Mouse (Mus musculus) intestine, embryonic 16.5 days (tissue): ENCODE measurements around the gene Gm20388. TPM values are rescaled to one million over a fixed set of nuclear protein-coding genes. Genes with fewer than 3 reads are reported as not detected.

Experiments
- ATAC-seq: fragments of 200-750 bp; cut with Nextera tagmentation; 2 replicates; pipeline ENCODE4 v1.8.0; 2017; ENCODE audit warnings: moderate TSS enrichment, moderate library complexity
- H3K27ac ChIP-seq: fragments of 300-500 bp; sonication (generic); 2 replicates; pipeline ENCODE4 v1.5.1; 2014; ENCODE audit warnings: mild to moderate bottlenecking, low read length
- H3K27me3 ChIP-seq: fragments of 300-500 bp; sonication (generic); replicated peaks from 2 replicates; pipeline ENCODE4 v1.6.1; 2014; ENCODE audit warnings: low read length, control low read depth, mixed read lengths; ENCODE audit not compliant: control insufficient read depth, insufficient read depth
- H3K36me3 ChIP-seq: fragments of 300-500 bp; sonication (generic); 2 replicates; pipeline ENCODE4 v1.6.1; 2014; ENCODE audit warnings: low read length, control low read depth; ENCODE audit not compliant: control insufficient read depth, insufficient read depth
- H3K4me1 ChIP-seq: fragments of 300-500 bp; sonication (generic); 2 replicates; pipeline ENCODE4 v1.6.1; 2014; ENCODE audit warnings: low read length, control low read depth, mixed read lengths; ENCODE audit not compliant: control insufficient read depth, insufficient read depth
- H3K4me2 ChIP-seq: fragments of 300-500 bp; sonication (generic); 2 replicates; pipeline ENCODE4 v1.6.1; 2014; ENCODE audit warnings: low read depth, low read length, control low read depth
- H3K4me3 ChIP-seq: fragments of 300-500 bp; sonication (generic); 2 replicates; pipeline ENCODE4 v1.5.1; 2014; ENCODE audit warnings: mild to moderate bottlenecking, low read length
- H3K9ac ChIP-seq: fragments of 300-500 bp; sonication (generic); 2 replicates; pipeline ENCODE4 v1.6.1; 2014; ENCODE audit warnings: low read depth, low read length
- H3K9me3 ChIP-seq: fragments of 300-500 bp; sonication (generic); 2 replicates; pipeline ENCODE4 v1.6.1; 2016; ENCODE audit warnings: low read length, control low read depth; ENCODE audit not compliant: control insufficient read depth
- WGBS: fragments of 180-500 bp; shearing (Covaris S2); extraction: QIAGEN DNeasy Blood & Tissue Kit; methylation state at CpG from one replicate; pipeline ENCODE4 v1.1.7; 2014; 5-methylcytosine and 5-hydroxymethylcytosine counted together
- polyA plus RNA-seq: library from polyadenylated mRNA; unstranded; fragments of >200 nt; fragmentation: Nextera tagmentation; extraction: Ambion mirVana; gene quantifications from 2 replicates; pipeline ENCODE4 v1.2.1, GENCODE M21; 2015

The Gm20388 gene
- polyA plus RNA-seq, 1 experiment from 2014 or later: 5.8 TPM

- no peak for ATAC-seq
- Histone ChIP-seq H3K27ac (no peak overlapping the region), H3K9me3 (no peaks in the 10 kb centered on the region)
Observed at GRCm38 (mm10) chr8:122018046-122018831, 2107.6 kb downstream of the Gm20388 start.

DNA sequence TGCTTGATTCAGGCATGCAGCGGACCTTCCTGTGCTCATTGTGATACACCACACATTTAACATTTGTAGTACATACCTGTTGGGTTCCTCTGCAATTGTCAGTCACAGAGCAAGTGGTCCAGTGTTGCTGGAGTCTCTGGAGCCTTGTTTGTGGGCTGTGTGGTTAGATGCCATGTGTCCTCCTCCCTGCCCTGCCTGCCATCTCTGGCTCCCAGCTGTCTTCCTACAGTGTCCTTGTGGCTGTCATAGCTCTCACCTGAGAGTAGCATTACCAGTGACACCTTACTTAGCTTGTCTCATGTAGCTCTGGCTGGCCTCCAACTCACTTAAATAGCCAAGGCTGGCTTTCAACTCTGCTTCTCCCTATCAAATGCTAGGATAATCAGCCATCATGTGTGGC is 2108.5 kb downstream of the Gm20388 start:
- H3K9ac ChIP-seq: no peak overlapping the region
- no peak overlapping the region for H3K4me2 ChIP-seq
- peaks cover 3% of the 10 kb centered on the region; the same call in 1 of the 2 replicates for H3K4me1 ChIP-seq
- no peaks in the 10 kb centered on the region; the same call in 1 of the 2 replicates for H3K36me3 ChIP-seq
- no peak overlapping the region for H3K4me3 ChIP-seq
- no peak for ATAC-seq
- no peak overlapping the region for H3K27ac ChIP-seq
- no peaks in the 10 kb centered on the region for H3K27me3 ChIP-seq
- 92% methylated on average over 1 of the region's 1 CpGs for WGBS
- H3K9me3 ChIP-seq: no peaks in the 10 kb centered on the region

More at GRCm38 (mm10) chr8:122018046-122018831, 2107.6 kb downstream of the Gm20388 start:
- Histone ChIP-seq H3K4me2 (no peak overlapping the region), H3K27me3 (no peaks in the 10 kb centered on the region), H3K4me1 (peaks cover 3% of the 10 kb centered on the region; the same call in 1 of the 2 replicates), H3K36me3 (no peaks in the 10 kb centered on the region), H3K9ac (no peak overlapping the region), H3K4me3 (no peak overlapping the region)
- WGBS: 66% methylated on average over 22 of the region's 22 CpGs

DNA sequence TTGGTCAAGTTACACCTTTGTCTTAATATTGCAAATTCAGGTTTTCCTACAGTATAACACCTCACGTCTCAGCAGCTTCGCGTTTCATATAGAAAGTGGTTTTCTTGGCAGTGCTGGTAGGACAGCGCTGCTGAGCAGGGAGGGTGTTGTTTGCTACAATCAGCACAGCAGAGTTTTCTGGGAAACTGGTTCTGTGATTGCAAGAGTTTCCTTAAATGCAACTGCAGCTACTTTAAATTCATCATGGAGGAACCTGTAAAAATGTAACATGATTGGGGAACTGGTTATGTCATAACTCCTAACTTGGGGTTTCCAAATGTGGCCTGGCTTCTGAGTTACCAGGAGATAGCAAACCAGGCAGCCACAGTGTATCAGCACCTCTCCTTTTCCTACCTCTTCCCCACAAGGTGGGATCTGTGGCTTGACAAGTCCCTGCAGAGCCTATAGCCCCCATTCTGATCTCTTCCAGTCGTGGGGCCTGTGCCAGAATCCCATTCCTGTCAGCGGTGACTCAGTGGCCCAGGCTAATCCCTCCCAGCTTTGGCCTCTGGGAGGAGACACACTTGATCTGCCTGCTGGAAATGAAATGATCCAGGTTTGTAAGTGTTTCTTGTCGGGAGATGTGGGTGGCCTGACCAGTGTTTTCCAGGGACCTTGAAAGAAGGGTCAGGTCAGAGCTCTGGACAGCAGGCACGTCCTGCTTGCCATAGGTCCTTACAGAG is 2109.6 kb downstream of the Gm20388 start:
- ATAC-seq: no peak
- H3K4me2 ChIP-seq: no peak overlapping the region
- H3K9ac ChIP-seq: no peak overlapping the region
- H3K4me3 ChIP-seq: no peak overlapping the region
- H3K36me3 ChIP-seq: no peaks in the 10 kb centered on the region; the same call in 1 of the 2 replicates
- no peak overlapping the region for H3K27ac ChIP-seq
- H3K9me3 ChIP-seq: no peaks in the 10 kb centered on the region
- peaks cover 3% of the 10 kb centered on the region; the same call in 1 of the 2 replicates for H3K4me1 ChIP-seq
- H3K27me3 ChIP-seq: no peaks in the 10 kb centered on the region
- 80% methylated on average over 8 of the region's 8 CpGs for WGBS

- Histone ChIP-seq H3K4me3 (no peak overlapping the region), H3K27ac (no peak overlapping the region), H3K4me1 (peaks cover 3% of the 10 kb centered on the region; the same call in 1 of the 2 replicates), H3K4me2 (no peak overlapping the region), H3K36me3 (peaks cover 6% of the 10 kb centered on the region), H3K9me3 (no peaks in the 10 kb centered on the region), H3K9ac (no peak overlapping the region), H3K27me3 (no peaks in the 10 kb centered on the region)
- 60% methylated on average over 2 of the region's 2 CpGs for WGBS
- ATAC-seq: peak; percentile 76; the same call in 1 of the 2 replicates
Observed at GRCm38 (mm10) chr8:122021725-122022124, 2111.1 kb downstream of the Gm20388 start.

GRCm38 (mm10) chr8:122022274-122022673 is 2111.6 kb downstream of the Gm20388 start:
- Histone ChIP-seq H3K9me3 (no peaks in the 10 kb centered on the region), H3K4me2 (no peak overlapping the region), H3K9ac (no peak overlapping the region), H3K27ac (no peak overlapping the region), H3K4me1 (peaks cover 3% of the 10 kb centered on the region; the same call in 1 of the 2 replicates), H3K4me3 (no peak overlapping the region), H3K27me3 (no peaks in the 10 kb centered on the region), H3K36me3 (peaks cover 7% of the 10 kb centered on the region)
- WGBS: 78% methylated on average over 6 of the region's 6 CpGs
- no peak for ATAC-seq

DNA sequence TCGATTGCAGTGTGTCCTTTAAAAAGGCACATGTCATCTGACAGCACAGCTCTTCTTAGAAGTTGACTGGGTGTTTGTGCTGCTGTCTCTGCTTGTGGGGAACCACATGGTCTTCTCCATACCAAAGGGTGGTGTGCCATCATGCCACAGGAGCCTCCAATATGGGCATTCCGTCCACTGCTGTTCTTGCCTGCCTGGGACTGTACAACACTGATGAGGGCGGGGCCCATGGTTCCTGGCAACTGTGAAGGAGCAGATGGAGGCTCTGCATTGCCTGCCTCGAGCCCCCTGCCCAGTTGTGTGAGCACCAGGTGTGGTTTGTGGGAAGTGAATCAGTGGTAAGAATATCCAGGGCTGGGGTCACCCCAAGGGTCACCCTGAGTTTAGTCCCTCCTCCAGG is 2112.1 kb downstream of the Gm20388 start:
- Histone ChIP-seq H3K9me3 (no peaks in the 10 kb centered on the region), H3K4me2 (no peak overlapping the region), H3K9ac (no peak overlapping the region), H3K27me3 (no peaks in the 10 kb centered on the region), H3K27ac (no peak overlapping the region), H3K4me1 (peaks cover 3% of the 10 kb centered on the region; the same call in 1 of the 2 replicates), H3K4me3 (no peak overlapping the region), H3K36me3 (peaks cover 7% of the 10 kb centered on the region)
- no peak for ATAC-seq
- 70% methylated on average over 4 of the region's 4 CpGs for WGBS

GRCm38 (mm10) chr8:122025546-122025945 is 2114.9 kb downstream of the Gm20388 start:
- Histone ChIP-seq H3K27me3 (no peaks in the 10 kb centered on the region), H3K4me2 (no peak overlapping the region), H3K9ac (no peak overlapping the region), H3K9me3 (no peaks in the 10 kb centered on the region), H3K4me1 (peaks cover 3% of the 10 kb centered on the region; the same call in 1 of the 2 replicates), H3K4me3 (no peak overlapping the region), H3K36me3 (peaks cover 7% of the 10 kb centered on the region), H3K27ac (no peak overlapping the region)
- WGBS: 90% methylated on average over 9 of the region's 9 CpGs
- no peak for ATAC-seq

DNA sequence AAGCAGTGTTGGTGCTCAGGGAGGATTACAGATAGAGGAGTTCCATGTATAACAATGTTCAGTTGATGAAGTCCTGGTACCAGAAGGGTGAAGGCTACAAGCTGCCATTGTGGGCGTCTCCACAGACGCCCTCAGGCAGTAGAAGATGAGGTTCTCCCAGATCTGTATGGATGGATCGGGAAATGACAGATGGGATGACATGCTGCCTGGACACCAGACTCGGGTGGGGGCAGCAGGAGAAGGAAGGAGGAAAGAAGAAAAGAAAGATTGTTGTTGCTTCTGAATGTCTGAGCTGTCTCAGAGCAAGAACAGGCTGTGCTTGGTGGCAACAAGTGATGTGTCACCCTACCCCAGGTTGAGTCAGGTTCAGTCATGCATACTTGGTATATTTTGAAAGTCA is 2117.5 kb downstream of the Gm20388 start:
- Histone ChIP-seq H3K27me3 (no peaks in the 10 kb centered on the region), H3K27ac (no peak overlapping the region), H3K9me3 (no peaks in the 10 kb centered on the region), H3K4me2 (no peak overlapping the region), H3K4me3 (no peak overlapping the region), H3K9ac (no peak overlapping the region), H3K4me1 (no peaks in the 10 kb centered on the region), H3K36me3 (peaks cover 7% of the 10 kb centered on the region)
- 77% methylated on average over 4 of the region's 4 CpGs for WGBS
- ATAC-seq: no peak

DNA sequence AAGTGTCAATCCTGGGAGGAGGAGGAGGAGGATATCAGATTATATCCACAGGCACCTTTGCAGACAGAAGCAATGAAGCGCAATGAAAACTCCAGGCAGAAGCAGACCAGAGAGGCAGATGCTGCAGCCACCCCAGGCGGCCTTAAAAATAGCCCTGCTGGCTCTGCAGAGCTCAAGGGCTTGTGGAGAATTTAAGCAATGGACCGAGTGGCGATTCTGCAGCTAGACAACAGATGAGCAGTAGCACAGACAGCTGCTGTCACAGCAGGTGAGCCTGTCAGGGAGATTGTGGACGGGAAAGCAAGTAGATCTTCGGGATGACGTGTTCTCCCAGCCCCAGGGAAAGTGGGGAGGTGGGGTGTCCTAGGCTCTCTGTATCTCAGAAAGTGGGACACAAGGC is 2120.3 kb downstream of the Gm20388 start:
- Histone ChIP-seq H3K27me3 (no peaks in the 10 kb centered on the region), H3K27ac (no peak overlapping the region), H3K9ac (no peak overlapping the region), H3K4me1 (peaks cover 4% of the 10 kb centered on the region; the same call in 1 of the 2 replicates), H3K36me3 (peaks cover 5% of the 10 kb centered on the region), H3K9me3 (no peaks in the 10 kb centered on the region), H3K4me2 (no peak overlapping the region), H3K4me3 (no peak overlapping the region)
- 58% methylated on average over 7 of the region's 7 CpGs for WGBS
- ATAC-seq: no peak
